Mouse (Mus musculus) bone marrow macrophage, adult 2 months (primary cell): Measurements from ENCODE around the gene Ccsap. TPM values are rescaled to one million over a fixed set of nuclear protein-coding genes. Genes with fewer than 3 reads are reported as not detected.
A peak's percentile ranks its signal among the peaks of the same experiment; 100 is the strongest.

Experiments used
- H3K27ac ChIP-seq: 2 replicates; pipeline ENCODE4 v1.5.1; 2012; ENCODE audit warnings: low read depth, low read length; ENCODE audit not compliant: insufficient read depth
- H3K4me1 ChIP-seq: 2 replicates; pipeline ENCODE4 v1.6.1; 2012; ENCODE audit warnings: low read length; ENCODE audit not compliant: control insufficient read depth, insufficient read depth
- H3K4me3 ChIP-seq: 2 replicates; pipeline ENCODE4 v1.5.1; 2012; ENCODE audit warnings: mild to moderate bottlenecking, low read length, moderate library complexity; ENCODE audit not compliant: insufficient read depth
- CTCF ChIP-seq: IDR thresholded peaks from 2 replicates; pipeline ENCODE4 v1.5.1; 2012; ENCODE audit warnings: low read depth, mild to moderate bottlenecking, low read length, moderate library complexity
- POLR2A ChIP-seq: IDR thresholded peaks from 2 replicates; pipeline ENCODE4 v1.6.1; 2012; ENCODE audit warnings: mild to moderate bottlenecking, low read depth, low read length, borderline replicate concordance
- polyA plus RNA-seq: library from polyadenylated mRNA; stranded (reverse); fragments of >200 nt; gene quantifications from 2 replicates; pipeline ENCODE4 v1.2.4, GENCODE M21; 2012; ENCODE audit not compliant: missing spikeins, insufficient read depth, insufficient read length

Gene Ccsap
- polyA plus RNA-seq, result 3.7 and 5.9 TPM in 2 replicates

DNA sequence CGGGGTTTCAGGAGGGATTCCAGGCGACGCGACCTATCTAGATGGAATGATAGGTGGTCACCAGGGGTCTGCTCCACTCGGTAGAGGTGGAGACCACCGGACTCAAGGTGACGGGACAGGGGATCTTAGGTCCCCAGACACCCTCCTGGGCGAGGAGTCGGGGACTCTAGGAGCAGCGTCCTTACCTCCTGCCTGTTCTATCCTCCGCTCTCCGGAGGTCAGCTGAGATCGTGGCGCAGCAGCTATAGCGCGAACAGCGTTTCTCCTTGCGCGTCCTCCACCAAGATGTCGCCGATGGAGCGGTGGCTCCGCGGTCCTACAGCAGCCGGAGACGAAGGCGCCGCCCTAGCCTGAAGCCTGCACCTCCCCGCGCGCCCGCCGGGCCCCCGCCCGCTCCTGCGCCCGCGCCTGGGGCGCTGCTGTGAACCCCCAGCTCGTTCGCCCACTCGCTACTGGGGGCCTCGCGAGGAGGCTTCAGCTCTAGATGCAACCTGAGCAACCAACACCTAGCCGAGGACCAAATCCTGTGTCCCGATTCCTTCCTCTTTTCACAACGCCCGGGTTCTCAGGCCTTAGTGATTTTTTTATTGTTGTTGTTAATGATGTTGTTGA lies at the start of gene Ccsap:
Gene Ccsap, minus strand, starts transcription at position 562 of the 612 bp plus-strand sequence.
- Histone ChIP-seq H3K4me3 (peak within 1 kb of the TSS; percentile 75), H3K4me1 (peaks cover 10% of the 10 kb centered on the region), H3K27ac (no peak within 1 kb of the TSS)
- no peak for TF ChIP-seq POLR2A
- no peak for TF ChIP-seq CTCF

GRCm38 (mm10) chr8:123907604-123908003 lies 47.6 kb upstream of the Ccsap start:
- Histone ChIP-seq H3K4me1 (no peaks in the 10 kb centered on the region), H3K27ac (no peak overlapping the region), H3K4me3 (no peak overlapping the region)
- no peak for TF ChIP-seq CTCF
- TF ChIP-seq POLR2A, result no peak

DNA sequence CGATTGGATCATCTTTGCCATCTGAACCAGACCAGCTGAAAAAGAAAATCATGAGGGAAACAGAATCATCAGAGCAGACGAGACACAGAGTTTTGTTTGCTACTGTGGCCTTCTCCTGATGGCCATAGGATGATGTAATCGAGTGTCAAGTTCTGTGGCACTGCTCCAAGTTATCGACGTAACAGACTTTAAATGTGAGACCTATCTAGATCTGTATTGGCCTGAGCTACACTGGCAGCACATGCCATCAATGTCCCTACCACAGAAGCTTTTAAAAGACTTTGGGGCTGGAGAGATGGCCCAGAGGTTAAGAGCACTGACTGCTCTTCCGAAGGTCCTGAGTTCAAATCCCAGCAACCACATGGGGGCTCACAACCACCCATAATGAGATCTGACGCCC lies 42.6 kb upstream of the Ccsap start:
- H3K4me1 ChIP-seq, result no peaks in the 10 kb centered on the region
- TF ChIP-seq POLR2A (no peak), CTCF (no peak)
- H3K27ac ChIP-seq, result no peak overlapping the region
- no peak overlapping the region for H3K4me3 ChIP-seq

DNA sequence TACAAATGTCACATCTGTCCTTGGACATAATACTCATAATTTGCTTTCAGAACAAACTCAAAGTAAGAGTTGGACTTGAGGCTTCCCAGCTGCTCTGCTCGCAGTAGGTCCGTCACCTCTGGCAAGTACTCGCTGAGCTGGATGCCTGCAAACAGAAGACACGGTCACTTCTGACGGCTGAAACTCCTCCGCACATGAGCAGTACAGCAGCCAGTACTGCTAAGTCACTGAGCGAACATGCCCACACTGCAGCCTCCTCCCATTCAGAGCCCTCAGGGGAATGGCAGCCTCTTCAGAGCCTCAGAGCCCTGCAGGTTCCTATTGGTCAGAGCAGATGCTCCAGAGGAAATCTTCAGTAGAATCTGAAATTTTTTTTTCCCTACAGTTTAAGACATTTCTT lies 39.4 kb upstream of the Ccsap start:
- Histone ChIP-seq H3K4me3 (no peak overlapping the region), H3K4me1 (no peaks in the 10 kb centered on the region), H3K27ac (no peak overlapping the region)
- TF ChIP-seq POLR2A (no peak), CTCF (no peak)

DNA sequence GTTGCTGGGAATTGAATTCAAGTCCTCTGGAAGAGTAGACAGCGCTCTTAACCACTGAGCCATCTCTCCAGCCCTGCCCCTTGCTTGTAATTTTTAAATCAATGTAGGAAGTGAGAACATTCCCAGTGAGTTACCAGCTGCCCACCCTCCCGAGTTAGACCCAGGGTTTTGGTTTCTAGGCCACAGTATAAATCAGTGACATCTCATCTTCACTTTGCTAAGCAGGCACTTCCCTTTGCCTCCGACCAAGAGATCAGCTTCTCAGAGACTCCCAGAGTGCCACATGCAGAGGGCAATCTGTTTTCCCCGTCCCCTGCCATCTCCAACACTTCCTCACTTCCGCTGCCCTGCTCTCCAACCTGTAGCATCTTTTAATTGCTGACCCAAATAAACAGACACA lies 38.6 kb upstream of the Ccsap start:
- TF ChIP-seq CTCF (no peak), POLR2A (no peak)
- no peak overlapping the region for H3K4me3 ChIP-seq
- no peaks in the 10 kb centered on the region for H3K4me1 ChIP-seq
- no peak overlapping the region for H3K27ac ChIP-seq

DNA sequence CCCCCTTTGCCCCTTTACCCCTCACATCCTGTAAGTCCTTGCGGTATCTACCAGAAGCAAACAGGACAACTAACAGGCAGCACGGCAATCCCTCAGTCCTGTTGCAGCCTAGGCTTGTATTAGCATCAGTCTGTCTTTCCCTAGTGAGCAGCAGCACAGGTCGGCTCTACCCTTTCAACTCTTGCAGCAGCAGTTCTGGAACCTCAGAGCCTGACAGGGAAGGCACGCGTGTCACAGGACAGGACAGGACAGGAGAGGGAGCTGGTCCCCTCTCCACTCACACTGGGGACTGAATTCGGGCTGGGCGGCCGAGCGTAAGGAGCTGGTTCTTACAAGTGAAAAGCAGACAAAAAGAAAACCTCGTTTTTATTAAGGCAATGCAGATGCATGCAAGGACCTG lies 36.8 kb upstream of the Ccsap start:
- no peak overlapping the region for H3K27ac ChIP-seq
- TF ChIP-seq CTCF (no peak), POLR2A (no peak)
- H3K4me3 ChIP-seq, result no peak overlapping the region
- H3K4me1 ChIP-seq, result peaks cover 3% of the 10 kb centered on the region; the same call in 1 of the 2 replicates

- H3K4me3 ChIP-seq, result no peak overlapping the region
- TF ChIP-seq CTCF (no peak), POLR2A (no peak)
- H3K27ac ChIP-seq, result no peak overlapping the region
- H3K4me1 ChIP-seq, result peaks cover 3% of the 10 kb centered on the region; the same call in 1 of the 2 replicates
Observed at GRCm38 (mm10) chr8:123896366-123896761, 36.4 kb upstream of the Ccsap start.

DNA sequence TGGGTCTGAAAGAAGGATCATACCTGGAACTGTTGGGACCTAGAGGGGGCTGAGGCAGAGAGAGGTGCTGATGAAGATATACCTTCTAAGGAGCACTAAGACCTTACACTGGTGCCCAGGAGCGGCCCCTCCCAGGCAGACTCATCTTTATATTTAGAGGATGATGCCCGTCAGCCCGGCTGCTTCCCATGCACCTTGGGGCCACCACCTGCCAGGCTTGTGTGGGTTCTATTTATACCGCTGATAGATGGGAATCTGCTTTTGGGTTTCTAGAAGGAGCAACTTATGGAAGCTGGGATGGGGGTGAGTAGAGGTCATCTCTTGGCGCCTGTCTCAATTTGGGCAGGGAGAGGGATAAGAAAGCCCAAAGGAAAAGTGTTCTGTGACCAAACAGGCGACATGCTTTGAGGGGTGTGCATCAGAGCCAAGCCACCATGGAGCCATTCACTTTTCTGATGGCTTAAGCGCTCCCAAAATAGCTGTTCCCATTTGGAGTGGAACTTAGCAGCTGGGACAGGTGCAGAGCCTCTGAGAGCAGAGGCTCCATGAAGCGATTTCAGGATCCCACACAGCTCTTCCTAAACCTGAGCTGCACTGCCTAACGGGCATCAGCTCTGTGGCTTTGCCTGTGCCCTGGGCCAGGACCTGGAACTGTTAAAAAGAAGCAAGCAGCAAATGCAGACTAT lies 35.8 kb upstream of the Ccsap start:
- Histone ChIP-seq H3K4me1 (peaks cover 3% of the 10 kb centered on the region; the same call in 1 of the 2 replicates), H3K4me3 (no peak overlapping the region), H3K27ac (no peak overlapping the region)
- TF ChIP-seq POLR2A (no peak), CTCF (no peak)

- no peak for TF ChIP-seq CTCF
- TF ChIP-seq POLR2A, result no peak
- Histone ChIP-seq H3K27ac (no peak overlapping the region), H3K4me3 (no peak overlapping the region), H3K4me1 (peaks cover 3% of the 10 kb centered on the region; the same call in 1 of the 2 replicates)
Observed at GRCm38 (mm10) chr8:123895230-123895629, 35.2 kb upstream of the Ccsap start.

DNA sequence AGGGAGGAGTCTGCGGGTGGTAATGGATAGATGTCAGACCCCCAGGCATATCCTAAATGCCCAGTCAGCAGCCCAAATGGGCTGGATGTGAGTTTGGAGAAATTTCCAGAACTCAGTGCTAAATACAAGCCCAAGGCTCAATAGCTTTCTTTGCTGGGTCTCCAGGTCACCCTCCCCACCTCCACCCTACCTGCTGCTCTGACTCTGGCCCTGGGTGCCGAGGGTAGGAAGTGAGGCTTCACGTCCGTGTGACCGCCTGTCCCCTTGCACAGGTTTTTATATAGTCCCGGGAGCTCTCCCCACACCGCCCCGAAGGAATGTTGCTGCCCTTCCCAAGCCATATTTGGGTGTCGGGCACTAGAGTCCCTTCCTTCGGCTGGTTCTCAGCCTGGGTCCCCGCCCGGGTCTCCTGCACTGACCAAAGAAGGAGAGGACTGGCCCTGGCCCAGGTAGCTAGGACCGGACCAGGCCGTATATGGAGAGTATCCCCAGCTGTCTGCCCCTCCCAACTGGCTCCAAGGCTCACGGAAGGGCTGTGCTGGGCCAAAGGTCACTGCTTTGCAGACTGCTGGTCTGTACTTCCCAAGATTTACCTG lies 34.6 kb upstream of the Ccsap start, which contains the start of gene Acta1:
Gene Acta1, minus strand, starts transcription at position 250 of the 596 bp plus-strand sequence.
- TF ChIP-seq CTCF (no peak), POLR2A (no peak)
- Histone ChIP-seq H3K27ac (no peak within 1 kb of the TSS), H3K4me1 (peaks cover 3% of the 10 kb centered on the region; the same call in 1 of the 2 replicates), H3K4me3 (no peak within 1 kb of the TSS)
